Comparison of ENCODE assay signal across 9 mouse cellular contexts in the genomic region with DNA sequence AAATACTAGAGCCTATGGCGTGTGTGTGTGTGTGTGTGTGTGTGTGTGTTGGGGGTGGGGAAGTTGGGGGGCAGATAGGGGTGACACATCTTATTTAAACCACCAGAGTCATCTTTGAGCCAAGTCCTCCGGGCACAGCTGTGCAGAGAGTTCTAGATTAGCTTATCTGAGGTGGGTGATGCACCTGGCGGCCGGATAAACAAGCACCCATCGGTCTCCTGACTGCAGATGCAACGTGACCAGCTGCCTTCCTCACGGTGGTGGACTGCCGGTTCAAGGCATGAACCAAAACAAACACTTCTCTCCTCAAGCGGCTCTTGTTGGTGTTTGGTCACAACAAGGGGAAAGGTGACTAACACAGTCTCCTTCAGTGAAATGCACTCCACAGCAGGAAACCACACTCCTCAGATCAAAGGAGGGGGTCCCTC. TPM values are rescaled to one million over a fixed set of nuclear protein-coding genes. Genes with fewer than 3 reads are reported as not detected.
DNase-seq lines count a peak whose midpoint lies in the region; TF ChIP-seq lines count a peak whose summit lies in the region.
"Had no signal": no experiment of that assay in that cellular context is flagged by ENCODE, and none has a peak within 500 bp of the region (broad histone marks: within the 10 kb centered on the region; RNA-seq: fewer than 3 reads in every experiment).

No protein-coding gene starts in this region.

- peak; percentile 55 for DNase-seq in kidney, adult 18-20 months
- DNase-seq in kidney, postnatal 10 days = no peak
- peak; percentile 64 for DNase-seq in liver
- DNase-seq in yolk sac, embryonic 10.5 days (ENCODE audit: low spot score) = peak; percentile 73
- DNase-seq in layer of hippocampus, adult 9-11 months = no peak
- no peak for DNase-seq in retina, embryonic 14.5 days (ENCODE audit: low spot score)
- DNase-seq in layer of hippocampus, adult 11-12 months (ENCODE audit: low spot score) = no peak
- DNase-seq: gastrocnemius, postnatal 14 days had no signal

- no peaks in the 10 kb centered on the region for H3K36me3 ChIP-seq in myocyte (ENCODE audit: control insufficient read depth, insufficient read depth)

- H3K4me3 ChIP-seq in myocyte = no peak overlapping the region

- no peak overlapping the region for H3K4me2 ChIP-seq in myocyte (ENCODE audit: low read depth)

- no peak overlapping the region for H3ac ChIP-seq in myocyte (ENCODE audit: control insufficient read depth, insufficient read length)

- no peak for TF ChIP-seq POLR2A in myocyte (IDR thresholded peaks at IDR 0.05; ENCODE audit: insufficient read length, low read depth)

- H3K27me3 ChIP-seq in myocyte (ENCODE audit: control insufficient read depth, insufficient read depth, insufficient read length) = no peaks in the 10 kb centered on the region

- H3K79me2 ChIP-seq in myocyte (ENCODE audit: control insufficient read depth, insufficient read depth) = no peaks in the 10 kb centered on the region

TF ChIP-seq in myocyte, 11 proteins besides CTCF, POLR2A, EP300 and RAD21:
- peak in 1 of 3 experiments; percentile 31 for TF ChIP-seq MYOD1 (IDR thresholded peaks at IDR 0.05; ENCODE audit: control insufficient read depth in 1 of 3, insufficient read length in 2 of 3, low read depth in 2 of 3)
- no peak for TF ChIP-seq TCF3 (IDR thresholded peaks at IDR 0.05; ENCODE audit: insufficient read length, low read depth)
- TF ChIP-seq MYOG (IDR thresholded peaks at IDR 0.05; ENCODE audit: control insufficient read depth in 1 of 3, insufficient read depth in 1 of 3, insufficient read length in 2 of 3, low read depth in 2 of 3) = peak in 2 of 3 experiments; percentile 27 to 48
TF ChIP-seq in myocyte: peak in this region for 2.

RNA-seq across cellular contexts. Expression of a gene that starts 42.8 kb away (rescaled TPM):
- 28.1 TPM for polyA plus RNA-seq in myocyte (2012; fragmentation: generic; extraction: Trizol)

Comparison
In these comparisons a context has a peak if more than half of its experiments do, and no peak if none do; other contexts are left out.
1. DNase-seq: peak in kidney, adult 18-20 months (single experiment), liver (single experiment) and yolk sac, embryonic 10.5 days (single experiment); none in kidney, postnatal 10 days (single experiment), layer of hippocampus, adult 9-11 months (single experiment), retina, embryonic 14.5 days (single experiment) and layer of hippocampus, adult 11-12 months (single experiment).